Mouse (Mus musculus) megakaryocyte, embryonic 14.5 days (primary cell): ENCODE measurements around the gene Ptprcap. TPM values are rescaled to one million over a fixed set of nuclear protein-coding genes. Genes with fewer than 3 reads are reported as not detected.

Experiments
- H3K27me3 ChIP-seq: replicated peaks from 2 replicates; pipeline ENCODE3; 2012; ENCODE audit warnings: inconsistent platforms
- H3K36me3 ChIP-seq: replicated peaks from 2 replicates; pipeline ENCODE3; 2012; ENCODE audit warnings: low read length, inconsistent platforms, mixed read lengths
- H3K4me1 ChIP-seq: 2 replicates; pipeline ENCODE4 v1.6.1; 2012; ENCODE audit warnings: inconsistent platforms
- H3K4me3 ChIP-seq: replicated peaks from 2 replicates; pipeline ENCODE3; 2012; ENCODE audit warnings: moderate library complexity, mild to moderate bottlenecking, inconsistent platforms
- H3K9me3 ChIP-seq: 2 replicates; pipeline ENCODE4 v1.6.1; 2012; ENCODE audit warnings: inconsistent platforms
- FLI1 ChIP-seq: IDR thresholded peaks from 2 replicates; pipeline ENCODE4 v1.6.1; 2012; ENCODE audit warnings: low read length, inconsistent platforms, mixed read lengths
- GATA1 ChIP-seq: IDR thresholded peaks from 3 replicates; pipeline ENCODE4 v1.6.1; 2012; ENCODE audit warnings: mixed read lengths, low read length, inconsistent platforms, borderline replicate concordance
- polyA plus RNA-seq: library from polyadenylated mRNA; stranded (reverse); fragments of >175 nt; gene quantifications from 2 replicates; pipeline ENCODE4 v1.2.3, GENCODE M21; 2012; ENCODE audit warnings: low replicate concordance; ENCODE audit not compliant: insufficient read depth

Gene Ptprcap
- polyA plus RNA-seq, 1 experiment: 793 TPM

DNA sequence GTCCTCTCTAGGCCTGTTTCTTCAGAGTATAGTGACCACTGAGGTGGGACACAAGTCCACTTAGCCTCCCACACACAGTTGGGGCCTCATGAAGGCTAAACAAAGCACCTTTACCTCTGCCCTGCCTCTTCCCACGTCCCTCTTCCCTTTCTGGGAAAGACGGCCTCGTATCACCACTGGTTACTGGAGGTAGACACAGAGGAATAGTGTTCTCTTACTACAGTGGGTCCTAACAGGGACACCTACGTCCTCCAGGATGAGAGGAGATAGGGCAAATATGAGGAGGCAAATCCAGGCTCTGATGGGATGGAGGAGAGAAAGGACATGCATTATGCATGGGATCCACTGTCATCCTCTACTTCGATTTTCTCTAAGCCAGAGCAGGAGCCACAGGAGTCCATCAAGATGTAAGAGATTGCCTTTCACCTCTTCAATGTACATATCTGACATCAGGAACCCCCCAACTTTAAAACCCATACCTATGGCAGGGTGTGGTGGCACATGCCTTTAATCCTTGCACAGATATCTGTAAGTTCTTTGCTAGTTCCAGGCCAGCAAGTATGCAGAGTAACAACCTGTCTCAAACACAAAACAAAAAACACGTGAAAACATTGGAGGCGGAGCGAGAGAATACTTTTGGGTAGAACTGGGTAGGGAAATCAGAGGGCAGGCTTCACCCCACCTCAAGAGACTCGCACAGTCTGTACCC lies 5.5 kb upstream of the Ptprcap start:
- TF ChIP-seq GATA1 (no peak), FLI1 (no peak)
- no peaks in the 10 kb centered on the region; the same call in 1 of the 2 replicates for H3K9me3 ChIP-seq
- H3K36me3 ChIP-seq: peaks cover 42% of the 10 kb centered on the region
- peaks cover 6% of the 10 kb centered on the region for H3K27me3 ChIP-seq
- peaks cover 85% of the 10 kb centered on the region for H3K4me1 ChIP-seq
- H3K4me3 ChIP-seq: peak overlapping the region; percentile 92

- H3K4me3 ChIP-seq: peak within 1 kb of the TSS; percentile 92
- H3K27me3 ChIP-seq: peaks cover under 1% of the 10 kb centered on the region
- no peaks in the 10 kb centered on the region; the same call in 1 of the 2 replicates for H3K9me3 ChIP-seq
- peaks cover 47% of the 10 kb centered on the region for H3K36me3 ChIP-seq
- peaks cover 87% of the 10 kb centered on the region for H3K4me1 ChIP-seq
- TF ChIP-seq GATA1 (no peak), FLI1 (no peak)
These were observed 5.0 kb upstream of the Ptprcap start, which contains the start of gene Coro1b for GRCm38 (mm10) chr19:4148491-4148806. Gene Coro1b (plus strand): TSS chr19:4148619.

DNA sequence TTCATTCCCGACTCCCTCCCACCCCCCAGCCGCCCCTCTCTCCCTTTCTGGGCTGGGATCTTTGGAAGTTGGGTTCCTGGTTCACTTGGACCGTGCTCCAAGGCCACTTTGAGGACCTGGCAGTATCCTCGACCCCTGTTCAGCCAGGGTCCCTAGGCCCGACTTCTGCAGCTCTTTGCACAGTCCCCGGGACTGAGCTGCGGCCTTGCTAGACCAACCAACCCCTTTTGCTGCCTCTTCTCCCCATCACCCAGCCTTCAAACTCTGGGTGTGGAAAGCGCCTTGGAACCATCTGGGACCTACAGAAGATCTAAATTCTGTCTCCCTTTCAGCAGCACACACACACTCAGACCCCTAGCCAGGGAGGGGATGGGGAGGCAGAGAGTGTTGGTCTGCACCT lies 4.6 kb upstream of the Ptprcap start:
- Histone ChIP-seq H3K4me1 (peaks cover 87% of the 10 kb centered on the region), H3K9me3 (no peaks in the 10 kb centered on the region; the same call in 1 of the 2 replicates), H3K36me3 (peaks cover 51% of the 10 kb centered on the region), H3K27me3 (no peaks in the 10 kb centered on the region), H3K4me3 (peak overlapping the region; percentile 92)
- TF ChIP-seq FLI1: no peak
- TF ChIP-seq GATA1: no peak

DNA sequence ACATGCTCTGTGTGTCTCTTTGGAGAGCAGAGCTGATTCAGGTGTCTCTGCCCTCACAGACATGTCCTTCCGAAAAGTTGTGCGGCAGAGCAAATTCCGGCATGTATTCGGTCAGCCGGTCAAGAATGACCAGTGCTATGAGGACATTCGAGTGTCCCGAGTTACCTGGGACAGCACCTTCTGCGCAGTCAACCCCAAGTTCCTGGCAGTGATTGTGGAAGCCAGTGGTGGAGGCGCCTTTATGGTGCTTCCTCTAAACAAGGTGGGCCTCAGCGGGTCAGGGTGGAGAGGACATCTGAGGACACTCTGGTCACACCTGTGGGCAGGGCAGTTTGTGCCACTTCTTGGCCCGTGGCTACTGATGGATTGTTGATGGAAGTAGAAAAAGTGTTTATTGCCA lies 4.1 kb upstream of the Ptprcap start:
- H3K36me3 ChIP-seq: peaks cover 56% of the 10 kb centered on the region
- H3K4me1 ChIP-seq: peaks cover 87% of the 10 kb centered on the region
- H3K9me3 ChIP-seq: no peaks in the 10 kb centered on the region; the same call in 1 of the 2 replicates
- no peaks in the 10 kb centered on the region for H3K27me3 ChIP-seq
- H3K4me3 ChIP-seq: peak overlapping the region; percentile 92
- TF ChIP-seq FLI1 (no peak), GATA1 (no peak)

GRCm38 (mm10) chr19:4149764-4150461 lies 3.5 kb upstream of the Ptprcap start:
- Histone ChIP-seq H3K9me3 (no peaks in the 10 kb centered on the region; the same call in 1 of the 2 replicates), H3K4me1 (peaks cover 87% of the 10 kb centered on the region), H3K27me3 (no peaks in the 10 kb centered on the region), H3K36me3 (peaks cover 61% of the 10 kb centered on the region), H3K4me3 (peak overlapping the region; percentile 92)
- TF ChIP-seq FLI1: no peak

GRCm38 (mm10) chr19:4150567-4151487 lies 2.6 kb upstream of the Ptprcap start:
- no peaks in the 10 kb centered on the region for H3K27me3 ChIP-seq
- no peaks in the 10 kb centered on the region; the same call in 1 of the 2 replicates for H3K9me3 ChIP-seq
- peaks cover 68% of the 10 kb centered on the region for H3K36me3 ChIP-seq
- H3K4me3 ChIP-seq: peak overlapping the region; percentile 92
- TF ChIP-seq GATA1 (no peak), FLI1 (no peak)
- H3K4me1 ChIP-seq: peaks cover 91% of the 10 kb centered on the region

DNA sequence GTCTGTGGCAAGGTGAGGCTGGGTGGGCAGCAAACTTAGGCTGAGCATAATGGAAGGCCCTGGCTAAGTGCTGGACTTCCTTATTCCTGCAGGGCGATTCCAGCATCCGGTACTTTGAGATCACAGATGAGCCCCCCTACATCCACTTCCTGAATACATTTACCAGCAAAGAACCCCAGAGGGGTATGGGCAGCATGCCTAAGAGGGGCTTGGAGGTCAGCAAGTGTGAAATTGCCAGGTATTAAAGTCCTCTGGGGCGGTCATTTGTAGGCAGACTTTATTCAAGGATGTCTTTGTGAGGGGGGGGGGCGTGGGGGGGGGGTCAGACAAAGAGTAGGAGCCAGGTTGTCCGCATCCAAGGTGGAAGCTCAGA lies 1.9 kb upstream of the Ptprcap start:
- TF ChIP-seq GATA1: no peak
- TF ChIP-seq FLI1: no peak
- Histone ChIP-seq H3K36me3 (peaks cover 75% of the 10 kb centered on the region), H3K4me1 (peaks cover 95% of the 10 kb centered on the region)

DNA sequence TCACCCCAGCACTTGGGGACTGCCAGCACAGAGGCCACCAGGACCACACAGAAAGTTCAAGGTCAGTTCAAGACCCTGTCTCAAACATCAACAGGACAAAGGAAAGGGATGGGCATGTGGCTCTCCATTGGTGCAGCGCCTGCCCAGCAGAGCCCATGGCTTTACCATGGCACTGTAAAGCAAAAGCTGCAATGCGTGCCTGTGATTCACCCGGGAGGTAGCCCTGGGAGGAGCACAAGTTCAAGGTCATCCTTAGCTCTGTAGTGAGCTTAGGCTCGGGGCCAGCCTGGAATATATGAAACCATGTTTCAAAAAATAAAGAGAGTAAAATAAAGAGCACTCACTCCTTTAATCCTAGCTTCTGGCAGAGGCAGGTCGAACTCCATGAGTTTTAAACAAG lies 1.5 kb upstream of the Ptprcap start:
- Histone ChIP-seq H3K4me3 (no peak overlapping the region), H3K36me3 (peaks cover 79% of the 10 kb centered on the region), H3K9me3 (no peaks in the 10 kb centered on the region), H3K4me1 (peaks cover 95% of the 10 kb centered on the region), H3K27me3 (no peaks in the 10 kb centered on the region)
- TF ChIP-seq GATA1 (no peak), FLI1 (no peak)

More for the DNA sequence above, 1.9 kb upstream of the Ptprcap start:
- H3K9me3 ChIP-seq: no peaks in the 10 kb centered on the region
- H3K27me3 ChIP-seq: no peaks in the 10 kb centered on the region
- H3K4me3 ChIP-seq: no peak overlapping the region

DNA sequence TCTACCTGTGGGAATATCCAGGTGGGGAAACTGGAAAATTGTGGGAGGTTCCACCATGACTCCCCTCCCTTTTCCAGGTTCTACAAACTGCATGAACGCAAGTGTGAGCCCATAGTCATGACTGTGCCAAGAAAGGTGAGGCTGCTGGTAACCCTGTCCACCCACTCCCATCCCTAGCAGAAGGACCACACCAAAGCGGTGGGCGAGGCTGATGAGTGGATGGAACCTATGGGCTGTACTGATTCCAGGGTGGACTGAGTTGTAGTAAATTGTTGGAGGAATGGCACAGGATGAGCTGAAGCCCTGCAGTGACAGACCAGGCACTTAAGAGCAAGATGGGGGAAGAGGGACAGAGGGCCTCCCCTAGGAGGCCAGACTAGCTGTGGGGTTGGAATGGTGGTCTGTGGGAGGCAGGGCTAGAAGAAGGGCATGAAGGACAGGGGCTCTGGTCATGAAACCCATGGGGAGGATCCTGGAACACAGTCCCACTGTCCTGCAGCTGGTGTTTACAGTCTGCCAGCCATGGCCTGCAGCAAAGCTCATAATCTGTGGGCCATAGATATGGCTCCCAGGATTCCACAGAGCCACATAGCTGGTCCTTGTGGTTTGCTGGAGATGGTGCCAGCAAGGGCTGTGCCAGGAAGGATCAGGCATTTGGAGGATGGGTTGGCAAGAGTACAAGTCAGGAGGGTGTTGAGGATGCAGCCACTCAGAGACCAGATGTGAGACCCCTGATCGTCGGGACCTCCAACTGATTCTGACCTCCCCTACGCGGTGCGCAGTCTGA lies 766 bp upstream of the Ptprcap start:
- Histone ChIP-seq H3K4me1 (peaks cover 95% of the 10 kb centered on the region), H3K36me3 (peaks cover 86% of the 10 kb centered on the region), H3K27me3 (no peaks in the 10 kb centered on the region), H3K9me3 (no peaks in the 10 kb centered on the region), H3K4me3 (peak overlapping the region; percentile 31)
- TF ChIP-seq GATA1 (no peak), FLI1 (no peak)
